Mouse (Mus musculus) ovary, postnatal 14 days (tissue): ENCODE measurements at regions not wholly inside any gene's neighbourhood (a gene's known extent, or its start where the extent isn't known, plus 50 kb on each side); places are given as distances from the start of the nearest gene placed in this dataset.
"Not testable (repeated sequence)": the region's sequence is repeated elsewhere in the genome, so short reads cannot be mapped to it uniquely, and the experiment has no call there.

Experiments used
- DNase-seq: peaks from one replicate; pipeline ENCODE4 v3.0.0; 2022; ENCODE audit warnings: low spot score

DNA sequence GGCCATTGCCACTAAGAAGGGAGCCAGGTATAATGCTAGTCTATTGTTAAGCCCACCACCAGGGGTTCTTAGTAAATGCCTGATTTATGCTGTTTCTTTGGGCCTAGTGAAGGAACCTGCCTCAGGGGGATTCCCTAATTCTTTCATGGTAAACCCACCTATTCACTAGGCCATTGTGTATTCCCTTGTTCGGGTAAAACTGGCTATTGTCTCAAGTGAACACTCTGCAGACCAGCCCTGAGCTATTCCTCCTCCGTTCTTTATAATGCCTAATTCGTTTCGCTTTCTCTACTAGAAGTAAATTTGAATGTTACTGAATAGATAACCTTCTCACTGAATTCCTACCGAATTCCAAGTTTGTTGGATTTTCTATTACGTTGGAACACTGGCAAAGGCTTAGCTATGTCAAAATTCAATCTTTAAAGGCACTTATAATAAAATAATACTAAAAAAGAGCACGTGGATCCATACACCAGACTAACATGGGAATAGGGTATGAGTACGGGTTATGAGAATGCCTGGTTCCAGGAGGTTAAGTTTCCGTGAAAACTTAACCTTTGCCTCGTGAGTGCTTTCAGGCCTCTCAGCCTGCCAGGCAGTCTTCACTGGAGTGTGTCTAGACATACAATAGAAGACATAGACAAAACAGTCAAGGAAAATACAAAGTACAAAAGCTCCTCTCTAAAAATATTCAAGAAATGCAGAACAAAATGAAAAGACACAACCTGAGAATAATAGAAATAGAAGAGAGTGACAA lies 536.8 kb upstream of the Cntn5 start:
- not testable (repeated sequence) for DNase-seq

DNA sequence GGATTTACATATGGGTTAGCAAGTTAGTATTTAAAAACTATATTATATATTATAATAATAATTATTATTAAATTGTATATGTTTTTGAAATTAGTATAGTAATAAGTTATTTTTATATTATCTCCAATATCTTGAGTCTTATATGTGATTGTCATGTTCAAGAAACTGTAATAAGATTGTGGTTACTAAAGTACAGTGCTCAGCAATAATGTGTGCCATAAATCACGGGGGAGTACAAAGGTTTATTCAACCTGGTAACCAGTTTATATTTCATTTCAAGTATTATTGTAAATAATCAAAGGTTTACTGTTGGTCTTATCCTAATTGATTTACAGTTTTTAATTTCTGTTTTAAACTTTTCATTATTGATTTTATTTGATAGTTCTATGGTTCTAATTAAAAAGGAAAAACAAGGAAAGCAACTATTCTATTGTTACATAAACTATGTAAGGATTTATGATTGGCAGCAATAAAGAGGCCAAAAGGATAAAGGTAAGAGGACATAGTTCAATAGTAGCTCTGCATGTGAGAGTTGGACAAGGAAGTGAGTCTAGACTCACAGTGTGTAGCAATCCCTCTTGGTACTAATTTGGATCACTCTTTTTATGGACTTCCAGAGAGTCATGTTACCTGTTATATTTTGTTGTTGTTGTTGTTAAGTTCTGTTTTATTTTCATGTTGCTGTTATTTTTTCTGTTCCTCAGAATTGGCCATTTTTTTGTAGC lies 532.0 kb upstream of the Cntn5 start:
- DNase-seq, result no peak

DNA sequence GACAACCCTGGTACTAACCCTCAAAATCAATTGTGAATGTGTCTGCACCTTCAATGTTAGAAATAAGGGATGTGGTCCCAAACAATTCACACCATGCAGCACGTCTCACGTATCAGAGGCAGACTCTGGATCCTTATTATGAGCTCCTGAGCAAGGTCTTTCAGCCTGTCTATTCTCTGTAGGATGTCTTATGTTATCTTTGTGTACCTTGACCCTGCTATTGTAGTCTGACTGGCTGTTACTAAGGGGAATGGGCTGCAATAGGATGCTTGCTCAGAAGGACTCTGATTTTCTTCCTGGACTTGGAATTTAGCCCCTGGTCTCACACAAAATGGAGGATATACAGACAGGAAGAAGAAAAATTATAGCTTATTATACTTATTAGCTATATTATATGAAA lies 531.4 kb upstream of the Cntn5 start:
- DNase-seq, result no peak

DNA sequence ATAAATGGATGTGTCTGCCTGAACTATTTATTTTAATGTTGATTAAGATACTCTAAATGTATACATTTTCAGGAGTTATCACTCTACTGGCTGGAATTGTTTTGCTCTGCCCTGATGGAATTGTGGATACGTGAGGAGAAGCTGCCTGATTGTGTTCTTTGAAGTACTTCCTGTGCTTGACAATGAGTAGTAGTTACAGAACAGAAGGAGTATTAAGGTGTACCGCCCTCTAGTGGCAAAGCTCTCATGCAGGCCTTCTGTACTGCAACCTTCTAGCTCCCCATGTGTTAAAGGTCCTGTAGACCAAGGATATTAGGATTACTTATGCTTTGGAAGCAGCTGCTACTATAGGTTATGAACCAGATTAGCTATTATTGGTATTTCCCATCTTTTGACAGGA lies 530.4 kb upstream of the Cntn5 start:
- peak; percentile 2 for DNase-seq

- no peak for DNase-seq
Measured at GRCm38 (mm10) chr9:11426473-11426872, 521.9 kb upstream of the Cntn5 start.

- DNase-seq, result no peak
Measured at GRCm38 (mm10) chr9:11396829-11397228, 492.3 kb upstream of the Cntn5 start.

- DNase-seq, result no peak
Measured at GRCm38 (mm10) chr9:11381648-11382075, 477.1 kb upstream of the Cntn5 start.

DNA sequence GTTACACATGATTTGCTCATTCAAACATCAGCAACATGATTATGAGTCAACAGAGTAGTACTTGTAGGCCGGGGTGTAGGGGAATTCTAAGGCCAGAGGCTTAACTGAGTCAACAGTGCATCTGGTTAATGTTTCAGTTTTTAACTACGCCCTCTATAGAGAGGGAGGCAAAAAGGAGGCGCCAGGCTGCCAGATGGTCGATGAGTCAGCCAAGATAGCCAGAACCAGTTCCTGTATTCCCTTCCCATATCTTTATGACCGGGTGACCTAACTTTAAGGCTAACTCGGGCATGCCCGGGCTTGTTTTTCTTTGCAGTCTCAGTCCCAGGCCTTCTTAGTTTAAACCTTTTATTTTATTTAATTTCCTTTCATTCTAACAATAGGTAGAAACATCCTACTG lies 476.0 kb upstream of the Cntn5 start:
- no peak for DNase-seq

- no peak for DNase-seq
Measured at GRCm38 (mm10) chr9:11378046-11378445, 473.5 kb upstream of the Cntn5 start.

GRCm38 (mm10) chr9:11377586-11377985 lies 473.0 kb upstream of the Cntn5 start:
- DNase-seq, result no peak

- DNase-seq, result no peak
Measured at GRCm38 (mm10) chr9:11373294-11373903, 468.8 kb upstream of the Cntn5 start.

GRCm38 (mm10) chr9:11368056-11368455 lies 463.5 kb upstream of the Cntn5 start:
- no peak for DNase-seq

GRCm38 (mm10) chr9:11328900-11329299 lies 424.3 kb upstream of the Cntn5 start:
- DNase-seq, result no peak

DNA sequence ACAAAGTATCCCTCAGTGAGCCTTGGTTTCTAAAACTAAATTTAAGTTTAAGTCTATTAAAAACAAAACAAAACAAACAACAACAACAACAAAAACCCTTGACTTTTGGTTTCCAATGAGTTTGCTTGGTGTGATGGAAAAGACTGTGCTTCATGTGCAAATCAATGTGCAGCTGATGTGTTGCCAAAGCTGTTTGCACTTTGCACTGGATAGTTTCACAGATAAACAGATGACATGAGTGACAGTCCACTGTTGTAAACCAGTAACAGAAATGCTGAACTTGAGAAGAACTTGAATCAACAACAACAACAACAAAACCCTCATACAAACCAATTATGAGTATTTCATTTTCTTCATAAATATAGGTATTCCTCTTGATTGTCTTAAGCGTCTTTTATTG lies 412.6 kb upstream of the Cntn5 start:
- no peak for DNase-seq

GRCm38 (mm10) chr9:11297116-11297515 lies 392.5 kb upstream of the Cntn5 start:
- not testable (repeated sequence) for DNase-seq

DNA sequence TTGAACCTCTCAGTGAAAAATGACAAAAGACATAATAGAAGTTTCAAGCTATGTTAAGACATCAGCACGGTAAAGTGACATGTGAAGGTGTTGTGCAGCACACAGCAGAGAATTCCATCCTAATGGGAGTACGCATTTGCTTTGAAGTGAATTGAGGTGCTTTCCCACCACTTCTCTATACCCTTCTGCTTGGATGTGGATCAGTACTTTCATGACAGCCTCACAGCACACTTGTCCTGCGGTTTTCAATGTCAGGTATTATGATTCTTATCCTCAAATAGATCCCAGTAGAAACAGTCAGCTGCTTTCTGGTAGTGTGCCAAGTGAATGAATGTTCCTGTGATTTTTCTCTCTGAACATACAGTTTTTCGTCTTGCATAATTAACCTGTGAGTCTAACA lies 380.6 kb upstream of the Cntn5 start:
- DNase-seq, result no peak

- no peak for DNase-seq
Measured at GRCm38 (mm10) chr9:11284549-11284948, 380.0 kb upstream of the Cntn5 start.

DNA sequence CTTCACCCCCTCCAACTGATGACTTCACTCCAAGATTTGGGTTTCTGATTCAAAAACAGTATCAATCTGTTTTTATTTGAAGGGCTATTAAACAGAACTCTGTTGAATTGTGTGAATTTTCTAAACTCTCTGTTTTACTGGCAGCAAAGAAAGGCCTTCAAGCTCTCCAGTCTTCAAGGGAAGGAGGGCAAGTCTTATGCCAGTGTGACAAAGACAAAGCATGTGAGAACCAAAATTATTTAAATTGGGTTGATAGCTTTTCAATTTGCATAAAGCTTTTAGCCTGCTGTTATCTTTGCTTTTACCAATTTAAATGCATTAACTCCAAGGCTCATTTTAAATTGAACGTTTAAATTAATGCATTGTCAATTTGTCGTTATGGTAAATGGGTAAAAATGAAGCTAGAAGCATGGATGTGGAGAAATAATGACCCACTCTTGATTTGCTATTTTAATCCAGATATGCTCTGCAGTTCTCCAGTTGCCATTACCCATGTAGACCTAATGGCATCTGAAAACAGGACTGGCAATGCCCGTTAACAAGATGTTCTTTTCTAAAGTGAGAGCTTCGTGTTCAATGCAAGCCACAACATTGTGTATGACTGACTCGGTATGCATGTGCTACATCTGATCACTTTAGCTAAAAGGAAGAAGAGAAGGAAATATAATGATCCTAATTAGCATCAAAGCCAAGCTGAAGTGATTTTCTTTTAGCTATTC lies 375.0 kb upstream of the Cntn5 start:
- DNase-seq, result no peak

GRCm38 (mm10) chr9:11277810-11278209 lies 373.2 kb upstream of the Cntn5 start:
- DNase-seq, result no peak

GRCm38 (mm10) chr9:11276966-11277365 lies 372.4 kb upstream of the Cntn5 start:
- no peak for DNase-seq

GRCm38 (mm10) chr9:11256848-11257247 lies 352.3 kb upstream of the Cntn5 start:
- no peak for DNase-seq

DNA sequence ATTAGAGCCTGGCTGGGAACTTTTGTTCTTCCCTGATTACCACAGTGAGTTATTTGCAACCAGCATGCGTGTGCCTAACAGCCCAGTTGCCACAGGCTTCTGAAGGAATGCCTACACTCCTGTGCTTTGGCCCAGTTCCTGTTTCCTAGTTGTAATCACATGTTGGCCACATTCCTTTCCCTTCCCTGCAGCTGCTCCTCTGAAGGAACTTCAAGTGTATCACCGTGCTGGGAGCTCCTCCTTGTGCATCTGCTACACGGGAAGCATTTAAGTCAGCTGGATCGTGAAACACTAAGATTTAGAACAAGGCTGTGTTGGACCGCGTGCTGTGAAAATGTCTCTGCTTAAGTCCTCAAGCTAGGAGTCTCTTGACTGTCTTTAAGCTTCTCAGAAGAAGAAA lies 302.3 kb upstream of the Cntn5 start:
- DNase-seq, result no peak

- DNase-seq, result no peak
Measured at GRCm38 (mm10) chr9:11206267-11206666, 301.7 kb upstream of the Cntn5 start.
